9 mouse cellular contexts compared by ENCODE assay signal in the genomic region with DNA sequence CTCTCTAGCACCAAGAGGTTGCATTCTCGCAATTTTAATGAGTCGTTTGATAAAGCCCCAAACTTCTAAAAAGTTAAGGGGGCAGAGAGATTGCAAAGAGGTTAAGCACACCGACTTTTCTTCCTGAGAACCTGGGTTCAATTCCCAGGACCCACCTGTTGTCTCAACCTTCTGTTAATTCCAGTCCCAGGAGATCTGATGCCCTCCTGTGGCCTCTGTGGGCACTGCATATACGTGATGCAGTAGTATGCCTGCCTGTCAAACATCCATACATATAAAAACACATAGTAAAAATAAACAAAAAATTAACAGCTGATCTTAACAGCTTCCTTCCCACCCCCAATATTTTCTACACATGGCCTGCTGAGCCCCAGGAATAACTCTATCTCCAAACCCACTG.
DNase-seq lines count a peak whose midpoint lies in the region; ATAC-seq and TF ChIP-seq lines count a peak whose summit lies in the region.
"Had no signal": no experiment of that assay in that cellular context is flagged by ENCODE, and none has a peak within 500 bp of the region (broad histone marks: within the 10 kb centered on the region; RNA-seq: fewer than 3 reads in every experiment).

No protein-coding gene starts in this region.

- no peak overlapping the region for H3K4me3 ChIP-seq in forebrain, postnatal 0 days (ENCODE audit: low read depth, low read length)
- no peak overlapping the region for H3K4me3 ChIP-seq in forebrain, embryonic 15.5 days
- H3K4me3 ChIP-seq: hindbrain, embryonic 15.5 days had no signal

- peak; percentile 46 for TF ChIP-seq CTCF in forebrain, postnatal 0 days (IDR thresholded peaks at IDR 0.05; ENCODE audit: low read depth)

- H3K36me3 ChIP-seq in forebrain, postnatal 0 days (ENCODE audit: insufficient read depth), result no peaks in the 10 kb centered on the region
- no peaks in the 10 kb centered on the region for H3K36me3 ChIP-seq in forebrain, embryonic 15.5 days
- H3K36me3 ChIP-seq: hindbrain, embryonic 15.5 days had no signal

- no peak for DNase-seq in forebrain, postnatal 0 days
- peak; percentile 17 to 33 for DNase-seq in right cerebral cortex, adult 2 months (ENCODE audit: low spot score in 2 of 2)
- no peak for DNase-seq in right cerebral cortex, postnatal 25 days
- DNase-seq in c-Kit-positive CD71-positive TER-119-positive erythroid progenitor cells, embryonic 14.5 days (ENCODE audit: low spot score), result peak; percentile 5
- DNase-seq in lung, adult 18-20 months, result peak; percentile 18 to 33
- DNase-seq in thymus, postnatal 14 days, result peak; percentile 77

- no peak for ATAC-seq in forebrain, postnatal 0 days
- no peak for ATAC-seq in forebrain, embryonic 15.5 days (replicated peaks)
- no peak for ATAC-seq in inflammation-experienced regulatory T-cells, adult 6 months

- no peak overlapping the region for H3K9ac ChIP-seq in forebrain, postnatal 0 days
- no peak overlapping the region for H3K9ac ChIP-seq in forebrain, embryonic 15.5 days (replicated peaks)
- H3K9ac ChIP-seq: hindbrain, embryonic 15.5 days had no signal

- no peak overlapping the region for H3K4me2 ChIP-seq in forebrain, postnatal 0 days (ENCODE audit: low read depth)
- no peak overlapping the region for H3K4me2 ChIP-seq in forebrain, embryonic 15.5 days (replicated peaks)
- H3K4me2 ChIP-seq: hindbrain, embryonic 15.5 days had no signal

- no peak overlapping the region for H3K27ac ChIP-seq in forebrain, postnatal 0 days (ENCODE audit: low read depth, low read length)
- H3K27ac ChIP-seq in forebrain, embryonic 15.5 days (replicated peaks), result no peak overlapping the region
- H3K27ac ChIP-seq: hindbrain, embryonic 15.5 days had no signal

- no peaks in the 10 kb centered on the region for H3K4me1 ChIP-seq in forebrain, postnatal 0 days (ENCODE audit: insufficient read depth)
- H3K4me1 ChIP-seq in forebrain, embryonic 15.5 days, result peaks cover 18% of the 10 kb centered on the region
- H3K4me1 ChIP-seq: hindbrain, embryonic 15.5 days had no signal

- H3K27me3 ChIP-seq in forebrain, postnatal 0 days (ENCODE audit: insufficient read depth, low read length), result no peaks in the 10 kb centered on the region
- H3K27me3 ChIP-seq in forebrain, embryonic 15.5 days, result no peaks in the 10 kb centered on the region
- H3K27me3 ChIP-seq: hindbrain, embryonic 15.5 days had no signal

- no peaks in the 10 kb centered on the region for H3K9me3 ChIP-seq in forebrain, postnatal 0 days (ENCODE audit: low read length)
- no peaks in the 10 kb centered on the region for H3K9me3 ChIP-seq in forebrain, embryonic 15.5 days
- H3K9me3 ChIP-seq: hindbrain, embryonic 15.5 days had no signal

- 74% methylated on average over 4 of the region's 4 CpGs for WGBS in forebrain, postnatal 0 days
- WGBS in forebrain, embryonic 15.5 days, result 74% methylated on average over 4 of the region's 4 CpGs

Comparison
In these comparisons a context has a peak if more than half of its experiments do, and no peak if none do; other contexts are left out.
1. DNase-seq: peak in right cerebral cortex, adult 2 months (2 of 2), c-Kit-positive CD71-positive TER-119-positive erythroid progenitor cells, embryonic 14.5 days (single experiment), lung, adult 18-20 months (2 of 2) and thymus, postnatal 14 days (single experiment); none in forebrain, postnatal 0 days (single experiment) and right cerebral cortex, postnatal 25 days (single experiment).